Mouse (Mus musculus) kidney, postnatal 0 days (tissue): Measurements from ENCODE around the gene Cldn14. TPM values are rescaled to one million over a fixed set of nuclear protein-coding genes. Genes with fewer than 3 reads are reported as not detected.

ENCODE experiments used
- ATAC-seq: fragments of 200-750 bp; cut with Nextera tagmentation; replicated peaks from 2 replicates; pipeline ENCODE4 v1.8.0; 2017; ENCODE audit warnings: low read depth, moderate number of reproducible peaks, moderate TSS enrichment, moderate library complexity; ENCODE audit not compliant: low FRiP score
- DNase-seq: peaks from one replicate; pipeline ENCODE4 v3.0.0-alpha.2; 2016; ENCODE audit warnings: low spot score
- H3K27ac ChIP-seq: fragments of 300-500 bp; sonication (generic); 2 replicates; pipeline ENCODE4 v1.5.1; 2014; ENCODE audit warnings: mild to moderate bottlenecking
- H3K27me3 ChIP-seq: fragments of 300-500 bp; sonication (generic); 2 replicates; pipeline ENCODE4 v1.6.1; 2014; ENCODE audit warnings: low read length, mixed read lengths; ENCODE audit not compliant: insufficient read depth
- H3K36me3 ChIP-seq: fragments of 300-500 bp; sonication (generic); 2 replicates; pipeline ENCODE4 v1.6.1; 2014; ENCODE audit warnings: low read length, mixed read lengths; ENCODE audit not compliant: insufficient read depth
- H3K4me1 ChIP-seq: fragments of 300-500 bp; sonication (generic); replicated peaks from 2 replicates; pipeline ENCODE4 v1.6.1; 2014; ENCODE audit warnings: antibody characterized with exemption, low read length, mixed read lengths; ENCODE audit not compliant: insufficient read depth
- H3K4me2 ChIP-seq: fragments of 300-500 bp; sonication (generic); 2 replicates; pipeline ENCODE4 v1.6.1; 2014; ENCODE audit warnings: mild to moderate bottlenecking, low read length, moderate library complexity, mixed read lengths
- H3K4me3 ChIP-seq: fragments of 300-500 bp; sonication (generic); replicated peaks from 2 replicates; pipeline ENCODE4 v1.5.1; 2014; ENCODE audit warnings: low read depth, low read length
- H3K9ac ChIP-seq: fragments of 300-500 bp; sonication (generic); 2 replicates; pipeline ENCODE4 v1.6.1; 2014; ENCODE audit warnings: low read depth, low read length
- H3K9me3 ChIP-seq: fragments of 300-500 bp; sonication (generic); replicated peaks from 2 replicates; pipeline ENCODE4 v1.6.1; 2016; ENCODE audit warnings: low read length, inconsistent platforms, mixed read lengths
- CTCF ChIP-seq: IDR thresholded peaks from 2 replicates; pipeline ENCODE4 v1.5.1; 2016; ENCODE audit warnings: antibody characterized with exemption, low read depth, mild to moderate bottlenecking, moderate library complexity
- WGBS: fragments of 180-500 bp; shearing (Covaris S2); extraction: QIAGEN DNeasy Blood & Tissue Kit; methylation state at CpG from one replicate; pipeline ENCODE4 v1.1.7; 2014; 5-methylcytosine and 5-hydroxymethylcytosine counted together
- polyA plus RNA-seq: library from polyadenylated mRNA; unstranded; fragments of >200 nt; fragmentation: Nextera tagmentation; extraction: Ambion mirVana; gene quantifications from 2 replicates; pipeline ENCODE4 v1.2.1, GENCODE M21; 2015

Gene Cldn14
- polyA plus RNA-seq, 1 experiment from 2014 or later = 0.95 TPM

DNA sequence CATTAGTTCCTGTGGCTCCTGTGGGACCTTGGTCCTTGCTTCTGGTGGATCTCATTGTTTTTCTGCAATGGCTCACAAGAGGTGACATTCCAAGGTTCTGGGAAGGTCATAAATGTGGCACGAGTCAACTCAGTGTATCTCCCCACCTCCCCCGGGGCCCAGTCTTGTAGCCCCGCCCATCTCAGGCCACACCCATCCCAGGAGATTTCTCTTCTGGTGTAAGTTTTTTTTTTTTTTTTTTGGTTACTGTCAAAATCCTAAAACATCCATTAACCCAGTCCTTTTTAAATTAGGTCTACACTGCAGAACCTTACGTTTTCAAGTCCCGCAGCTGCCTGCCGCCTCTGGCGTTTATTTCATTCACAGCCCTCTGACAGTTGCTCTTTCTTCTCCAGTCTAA lies 73.6 kb downstream of the Cldn14 start:
- WGBS = 14% methylated on average over 7 of the region's 7 CpGs
- Histone ChIP-seq H3K36me3 (no peaks in the 10 kb centered on the region), H3K27me3 (peaks cover 15% of the 10 kb centered on the region), H3K9ac (no peak overlapping the region), H3K9me3 (no peaks in the 10 kb centered on the region), H3K4me3 (no peak overlapping the region), H3K27ac (no peak overlapping the region), H3K4me2 (no peak overlapping the region; the same call in 1 of the 2 replicates), H3K4me1 (no peaks in the 10 kb centered on the region)
- no peak for TF ChIP-seq CTCF
- DNase-seq (no peak), ATAC-seq (no peak)

DNA sequence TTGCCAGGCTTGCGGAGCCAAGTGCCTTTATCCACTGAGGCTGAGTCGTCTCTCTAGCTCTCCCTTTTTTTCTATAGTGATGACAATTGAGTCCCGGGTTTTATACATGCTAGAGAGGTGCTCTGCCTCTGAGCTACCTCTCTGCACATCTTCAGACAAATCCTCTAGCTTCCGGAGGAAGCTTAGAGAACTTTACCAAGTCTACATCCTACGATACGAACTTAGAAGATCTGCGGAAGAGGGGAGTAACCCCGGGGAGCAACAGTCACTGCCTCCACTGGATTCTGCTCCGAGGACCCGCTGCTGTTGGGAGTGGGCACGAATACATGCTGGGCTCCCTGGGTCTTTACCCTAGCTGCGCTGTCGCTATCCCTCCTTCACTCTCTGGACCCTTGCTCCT lies 74.0 kb downstream of the Cldn14 start:
- Histone ChIP-seq H3K4me3 (no peak overlapping the region), H3K27me3 (peaks cover 15% of the 10 kb centered on the region), H3K4me2 (no peak overlapping the region; the same call in 1 of the 2 replicates), H3K4me1 (no peaks in the 10 kb centered on the region), H3K9ac (no peak overlapping the region), H3K36me3 (no peaks in the 10 kb centered on the region), H3K9me3 (no peaks in the 10 kb centered on the region), H3K27ac (no peak overlapping the region)
- no peak for TF ChIP-seq CTCF
- ATAC-seq (no peak), DNase-seq (no peak)
- 31% methylated on average over 13 of the region's 13 CpGs for WGBS

DNA sequence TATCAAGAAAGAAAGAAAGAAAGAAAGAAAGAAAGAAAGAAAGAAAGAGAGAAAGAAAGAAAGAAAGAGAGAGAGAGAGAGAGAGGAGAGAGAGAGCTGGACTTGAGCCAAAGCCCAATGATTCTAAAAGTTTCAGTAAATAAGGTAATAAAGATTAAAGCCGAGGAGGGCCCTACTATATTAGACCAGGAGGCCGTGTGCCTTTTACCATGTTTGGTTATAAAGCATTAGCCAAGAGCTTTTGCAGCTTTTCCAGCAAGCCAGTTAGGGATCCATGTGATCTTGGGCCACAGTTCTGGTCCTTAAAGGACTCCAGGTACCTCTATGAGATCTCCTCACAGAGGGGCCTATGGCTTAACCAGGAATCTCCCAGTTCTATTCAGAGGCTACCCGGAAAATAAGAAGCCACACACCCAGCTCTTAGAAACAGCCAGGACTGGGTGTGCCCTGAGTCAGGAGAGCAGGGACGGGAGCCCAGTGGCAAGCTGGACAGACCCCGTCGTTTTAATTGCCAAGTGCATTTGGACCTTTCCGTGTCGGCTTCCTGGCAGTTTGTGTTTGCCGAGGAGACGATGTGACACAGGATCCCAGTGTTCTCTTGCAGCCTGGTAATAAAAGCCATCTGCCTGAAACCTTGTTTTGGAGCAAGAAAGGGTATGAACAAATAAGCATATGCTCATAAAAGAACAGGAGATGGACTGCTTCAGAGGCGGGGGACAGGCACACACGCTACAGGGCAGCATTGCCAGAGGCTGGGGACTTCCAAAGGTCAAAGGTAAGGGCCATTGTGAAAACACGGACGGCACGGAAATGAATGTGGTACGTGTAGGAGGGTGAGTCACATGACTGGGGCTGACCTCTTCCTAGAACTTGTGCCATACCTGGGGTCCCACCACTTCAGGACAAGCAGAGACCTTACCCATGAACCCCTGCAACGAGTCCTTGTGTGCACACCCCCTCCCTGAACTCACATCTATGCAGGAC lies 76.2 kb downstream of the Cldn14 start:
- ATAC-seq (no peak), DNase-seq (no peak)
- peaks cover 15% of the 10 kb centered on the region for H3K27me3 ChIP-seq
- no peaks in the 10 kb centered on the region for H3K36me3 ChIP-seq
- H3K4me2 ChIP-seq = no peak overlapping the region
- no peak for TF ChIP-seq CTCF
- H3K4me3 ChIP-seq = no peak overlapping the region
- no peaks in the 10 kb centered on the region for H3K4me1 ChIP-seq
- no peak overlapping the region for H3K27ac ChIP-seq
- no peak overlapping the region for H3K9ac ChIP-seq
- H3K9me3 ChIP-seq = no peaks in the 10 kb centered on the region
- 30% methylated on average over 17 of the region's 17 CpGs for WGBS

DNA sequence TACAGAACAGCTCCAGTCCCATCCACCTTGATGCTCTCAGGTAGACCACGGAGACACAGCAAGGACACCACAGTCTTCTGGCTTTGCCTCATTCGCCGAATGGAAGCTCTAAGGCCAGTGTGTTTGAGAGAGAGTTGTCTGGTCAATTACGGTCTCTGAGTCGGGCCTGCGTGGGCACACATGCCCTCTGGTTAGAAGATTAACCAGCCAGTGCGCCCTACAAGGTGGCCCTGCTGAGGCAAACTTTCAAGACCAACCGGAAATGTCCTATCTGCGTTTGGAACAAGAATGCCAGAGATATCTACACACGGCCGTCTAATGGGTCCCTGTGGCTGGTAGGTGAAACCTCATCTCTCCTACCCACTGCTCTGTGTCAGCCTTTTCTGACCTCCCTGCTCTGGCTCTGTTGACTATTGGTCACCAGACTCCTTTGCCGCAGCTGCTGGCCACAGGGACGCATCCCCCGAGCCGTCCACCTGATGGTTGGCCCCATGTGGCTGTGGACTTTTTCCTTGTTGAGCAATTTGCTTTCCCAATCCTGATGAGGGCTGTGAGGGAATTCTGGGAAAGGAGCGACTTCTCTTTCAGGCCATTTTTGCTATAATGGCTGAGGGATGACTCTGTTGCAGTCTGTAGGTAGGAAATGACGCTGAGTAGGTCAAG lies 79.1 kb downstream of the Cldn14 start:
- no peaks in the 10 kb centered on the region for H3K36me3 ChIP-seq
- 62% methylated on average over 17 of the region's 17 CpGs for WGBS
- H3K4me3 ChIP-seq = no peak overlapping the region
- TF ChIP-seq CTCF = no peak
- 0 out of 2 replicates have a peak, but pooled peaks cover 3% of the 10 kb centered on the region for H3K27me3 ChIP-seq
- DNase-seq (no peak), ATAC-seq (no peak)
- no peaks in the 10 kb centered on the region for H3K4me1 ChIP-seq
- H3K4me2 ChIP-seq = no peak overlapping the region
- H3K9me3 ChIP-seq = no peaks in the 10 kb centered on the region
- no peak overlapping the region for H3K27ac ChIP-seq
- no peak overlapping the region for H3K9ac ChIP-seq

DNA sequence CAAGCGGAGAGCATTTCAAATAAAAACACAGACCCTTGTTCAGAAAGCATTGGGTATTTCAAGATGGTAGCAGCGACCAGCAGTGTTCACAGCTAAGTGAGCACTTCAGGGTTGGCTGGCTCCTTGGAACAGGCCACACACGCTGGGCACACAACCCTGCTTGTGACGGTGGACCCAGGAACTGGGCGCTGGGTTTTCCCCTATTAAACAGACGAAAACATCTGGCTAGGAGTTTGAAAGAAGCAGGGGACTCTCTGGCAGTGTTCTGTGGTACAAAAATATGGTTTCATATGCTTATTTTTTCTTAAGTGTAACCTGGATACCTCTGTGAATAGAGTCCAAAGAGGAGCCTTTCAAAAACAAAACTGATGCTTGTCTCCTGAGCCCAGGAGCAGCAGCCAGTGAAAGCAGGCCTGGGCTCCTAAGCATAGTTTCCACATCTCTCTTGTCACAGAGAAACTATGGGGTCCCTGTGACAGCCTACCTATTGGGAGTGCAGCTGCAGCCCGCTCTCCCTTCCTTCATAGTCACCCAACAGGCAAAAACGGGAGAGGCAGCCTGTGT lies 82.9 kb downstream of the Cldn14 start:
- H3K4me1 ChIP-seq = no peaks in the 10 kb centered on the region
- ATAC-seq (no peak), DNase-seq (no peak)
- TF ChIP-seq CTCF = no peak
- H3K36me3 ChIP-seq = no peaks in the 10 kb centered on the region
- H3K27me3 ChIP-seq = no peaks in the 10 kb centered on the region
- no peaks in the 10 kb centered on the region for H3K9me3 ChIP-seq
- 57% methylated on average over 8 of the region's 8 CpGs for WGBS
- H3K4me2 ChIP-seq = no peak overlapping the region
- no peak overlapping the region for H3K4me3 ChIP-seq
- no peak overlapping the region for H3K27ac ChIP-seq
- no peak overlapping the region for H3K9ac ChIP-seq

DNA sequence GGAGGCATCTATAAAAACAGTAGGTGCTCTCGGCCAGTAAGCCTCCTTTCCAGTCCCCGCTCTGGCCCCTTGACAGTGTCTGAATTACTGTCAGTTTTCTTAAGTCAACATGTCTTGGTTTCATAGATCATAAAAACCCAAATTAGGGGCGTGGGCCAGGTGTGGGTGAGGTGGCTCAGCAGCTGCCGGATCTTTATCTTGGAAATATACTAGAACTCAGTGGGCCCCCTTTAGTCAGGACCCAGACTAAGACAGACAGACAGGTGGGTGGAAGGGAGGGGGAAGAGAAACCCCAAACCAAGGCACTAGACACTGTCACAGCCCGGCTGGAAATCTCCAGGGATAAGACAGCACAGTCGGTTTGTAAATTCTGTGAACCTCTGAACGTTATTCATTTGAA lies 84.8 kb downstream of the Cldn14 start:
- no peak for DNase-seq
- Histone ChIP-seq H3K27ac (no peak overlapping the region), H3K36me3 (no peaks in the 10 kb centered on the region), H3K9me3 (no peaks in the 10 kb centered on the region), H3K4me3 (no peak overlapping the region), H3K27me3 (no peaks in the 10 kb centered on the region), H3K9ac (no peak overlapping the region), H3K4me1 (no peaks in the 10 kb centered on the region), H3K4me2 (no peak overlapping the region)
- no peak for TF ChIP-seq CTCF
- no peak for ATAC-seq
- WGBS = 53% methylated on average over 7 of the region's 7 CpGs
